Mouse (Mus musculus): ENCODE measurements around the gene Chpt1. TPM values are rescaled to one million over a fixed set of nuclear protein-coding genes. Genes with fewer than 3 reads are reported as not detected.

The Chpt1 gene
- polyA plus RNA-seq (2012; rRNA removed) = 28.7 and 44.0 TPM in 2 replicates

DNA sequence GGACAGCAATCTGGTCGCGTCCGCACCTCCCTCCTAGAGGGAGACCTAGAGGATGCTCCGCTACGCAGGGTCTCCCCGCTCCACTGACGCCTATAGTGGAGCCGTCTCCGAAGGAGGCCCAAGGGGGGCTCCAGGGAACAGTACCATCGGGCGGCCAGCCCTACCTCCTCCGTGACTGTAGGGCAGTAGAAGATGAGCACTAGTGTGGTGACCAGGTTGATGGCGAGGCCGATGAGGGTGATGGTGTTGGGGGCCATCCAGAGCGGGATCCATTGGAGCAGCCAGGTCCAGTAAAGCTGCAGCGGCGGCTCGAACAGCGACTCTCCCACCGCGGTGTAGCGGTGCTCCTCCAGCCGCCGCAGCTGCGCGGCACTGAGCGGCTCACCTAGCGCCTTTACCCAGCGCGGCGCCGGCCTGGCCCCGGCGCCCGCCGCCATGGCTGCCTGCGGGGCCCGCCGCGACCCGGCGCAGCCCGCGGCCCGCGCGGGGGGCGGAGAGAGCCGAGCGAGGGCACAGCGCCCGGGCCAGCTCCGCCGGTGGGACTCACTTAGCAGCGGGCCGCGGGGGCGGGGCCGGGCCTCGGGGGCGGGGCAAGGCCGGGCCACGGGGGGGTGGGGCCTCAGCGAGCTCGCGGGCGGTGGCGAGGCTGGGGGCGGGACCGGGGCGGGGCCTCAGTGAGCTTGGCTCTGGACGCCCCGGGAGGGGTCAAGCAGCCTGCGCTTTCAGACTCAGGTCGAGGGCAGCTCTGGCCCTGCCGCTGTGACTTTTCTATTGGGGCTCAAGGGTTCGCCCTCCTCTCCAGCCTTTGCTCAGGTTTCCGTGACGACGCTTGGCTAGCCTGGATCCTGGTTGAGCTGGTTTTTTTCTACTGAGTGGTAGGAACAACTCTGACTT is at the start of gene Chpt1:
Gene Chpt1 (minus strand): TSS at position 653 of the 894 bp plus-strand sequence.
- Histone ChIP-seq H3K27me3 (ENCODE audit: control insufficient read depth, insufficient read depth, low read length) (no peaks in the 10 kb centered on the region), H3K4me1 (replicated peaks; ENCODE audit: control insufficient read depth, insufficient read depth, low read length) (peaks cover 5% of the 10 kb centered on the region), H3K27ac (ENCODE audit: control insufficient read depth, insufficient read depth, low read length) (no peak within 1 kb of the TSS), H3K4me3 (ENCODE audit: control insufficient read depth, insufficient read depth, low read length) (peak within 1 kb of the TSS; percentile 56), H3K36me3 (ENCODE audit: control insufficient read depth, insufficient read depth, low read length) (no peaks in the 10 kb centered on the region)
- DNase-seq = peak; percentile 86
- TF ChIP-seq CTCF (IDR thresholded peaks at IDR 0.05; ENCODE audit: borderline replicate concordance, control insufficient read depth, extremely low read depth, insufficient read depth, low read length, poor library complexity) (no peak), POLR2A (IDR thresholded peaks at IDR 0.05; ENCODE audit: control insufficient read depth, extremely low read depth, insufficient read depth, low read length, poor library complexity) (peak; percentile 59)
- WGBS = 1% methylated on average over 65 of the region's 80 CpGs

- no peak for TF ChIP-seq POLR2A (IDR thresholded peaks at IDR 0.05; ENCODE audit: control insufficient read depth, extremely low read depth, insufficient read depth, low read length, poor library complexity)
- TF ChIP-seq CTCF (IDR thresholded peaks at IDR 0.05; ENCODE audit: borderline replicate concordance, control insufficient read depth, extremely low read depth, insufficient read depth, low read length, poor library complexity) = no peak
- H3K4me3 ChIP-seq (ENCODE audit: control insufficient read depth, insufficient read depth, low read length) = no peak overlapping the region
Observed at GRCm38 (mm10) chr10:88552738-88553137, 48.9 kb upstream of the Chpt1 start.

DNA sequence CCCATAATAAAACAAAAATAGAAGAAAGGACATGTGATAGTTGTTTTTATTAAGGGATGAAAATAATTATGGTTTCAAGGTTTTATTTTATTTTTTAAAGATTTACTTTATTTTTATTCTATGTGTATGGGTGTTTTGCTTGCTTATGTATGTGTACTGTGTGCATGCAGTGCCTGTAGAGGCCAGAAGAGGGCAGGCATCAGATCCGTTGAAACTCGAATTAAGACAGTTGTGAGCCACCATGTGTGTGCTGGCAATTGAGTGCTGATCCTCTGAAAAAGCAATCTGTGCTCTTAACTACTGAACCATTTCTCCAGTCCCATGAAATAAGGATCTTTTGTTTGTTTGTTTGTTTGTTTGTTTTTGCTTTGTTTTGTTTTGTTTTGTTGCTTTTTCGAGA is 46.4 kb upstream of the Chpt1 start:
- no peak for DNase-seq
- H3K4me3 ChIP-seq (ENCODE audit: control insufficient read depth, insufficient read depth, low read length) = no peak overlapping the region
- no peaks in the 10 kb centered on the region for H3K36me3 ChIP-seq (ENCODE audit: control insufficient read depth, insufficient read depth, low read length)
- TF ChIP-seq CTCF (IDR thresholded peaks at IDR 0.05; ENCODE audit: borderline replicate concordance, control insufficient read depth, extremely low read depth, insufficient read depth, low read length, poor library complexity) = no peak
- no peak for TF ChIP-seq POLR2A (IDR thresholded peaks at IDR 0.05; ENCODE audit: control insufficient read depth, extremely low read depth, insufficient read depth, low read length, poor library complexity)
- H3K27ac ChIP-seq (ENCODE audit: control insufficient read depth, insufficient read depth, low read length) = no peak overlapping the region
- no peaks in the 10 kb centered on the region for H3K27me3 ChIP-seq (ENCODE audit: control insufficient read depth, insufficient read depth, low read length)
- no peaks in the 10 kb centered on the region for H3K4me1 ChIP-seq (replicated peaks; ENCODE audit: control insufficient read depth, insufficient read depth, low read length)
- 91% methylated on average over 3 of the region's 3 CpGs for WGBS

More at GRCm38 (mm10) chr10:88552738-88553137, 48.9 kb upstream of the Chpt1 start:
- no peaks in the 10 kb centered on the region for H3K36me3 ChIP-seq (ENCODE audit: control insufficient read depth, insufficient read depth, low read length)
- H3K4me1 ChIP-seq (replicated peaks; ENCODE audit: control insufficient read depth, insufficient read depth, low read length) = no peaks in the 10 kb centered on the region
- H3K27me3 ChIP-seq (ENCODE audit: control insufficient read depth, insufficient read depth, low read length) = no peaks in the 10 kb centered on the region
- WGBS = 97% methylated on average over 2 of the region's 2 CpGs
- no peak for DNase-seq
- no peak overlapping the region for H3K27ac ChIP-seq (ENCODE audit: control insufficient read depth, insufficient read depth, low read length)

GRCm38 (mm10) chr10:88547635-88548034 is 43.8 kb upstream of the Chpt1 start:
- no peaks in the 10 kb centered on the region for H3K36me3 ChIP-seq (ENCODE audit: control insufficient read depth, insufficient read depth, low read length)
- whole genome bisulfite sequencing = 87% methylated on average over 2 of the region's 2 CpGs
- TF ChIP-seq POLR2A (IDR thresholded peaks at IDR 0.05; ENCODE audit: control insufficient read depth, extremely low read depth, insufficient read depth, low read length, poor library complexity) (no peak), CTCF (IDR thresholded peaks at IDR 0.05; ENCODE audit: borderline replicate concordance, control insufficient read depth, extremely low read depth, insufficient read depth, low read length, poor library complexity) (no peak)
- H3K27ac ChIP-seq (ENCODE audit: control insufficient read depth, insufficient read depth, low read length) = no peak overlapping the region
- no peaks in the 10 kb centered on the region for H3K4me1 ChIP-seq (replicated peaks; ENCODE audit: control insufficient read depth, insufficient read depth, low read length)
- H3K27me3 ChIP-seq (ENCODE audit: control insufficient read depth, insufficient read depth, low read length) = no peaks in the 10 kb centered on the region
- DNase-seq = no peak
- H3K4me3 ChIP-seq (ENCODE audit: control insufficient read depth, insufficient read depth, low read length) = no peak overlapping the region

DNA sequence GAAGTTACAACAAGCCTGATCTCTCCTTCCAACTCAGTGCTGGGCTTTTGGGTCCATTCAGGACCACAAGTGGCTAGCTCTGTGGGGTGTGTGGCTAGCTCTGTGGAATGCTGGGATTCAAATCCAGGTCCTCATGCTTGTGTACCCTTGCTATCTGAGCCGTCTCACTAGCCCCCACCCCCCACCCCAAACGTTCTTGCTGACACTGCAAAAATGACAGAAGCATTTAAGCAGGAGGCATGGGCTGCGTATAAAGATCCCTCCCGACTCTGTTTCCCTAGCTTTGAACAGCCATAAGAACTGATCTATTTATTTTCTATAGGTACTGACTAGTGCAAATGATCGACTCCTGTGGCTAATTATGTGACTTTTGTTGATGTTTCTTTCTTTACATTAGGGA is 26.8 kb upstream of the Chpt1 start:
- Histone ChIP-seq H3K27ac (ENCODE audit: control insufficient read depth, insufficient read depth, low read length) (no peak overlapping the region), H3K27me3 (ENCODE audit: control insufficient read depth, insufficient read depth, low read length) (no peaks in the 10 kb centered on the region), H3K4me1 (replicated peaks; ENCODE audit: control insufficient read depth, insufficient read depth, low read length) (no peaks in the 10 kb centered on the region), H3K36me3 (ENCODE audit: control insufficient read depth, insufficient read depth, low read length) (no peaks in the 10 kb centered on the region), H3K4me3 (ENCODE audit: control insufficient read depth, insufficient read depth, low read length) (no peak overlapping the region)
- 85% methylated on average over 5 of the region's 5 CpGs for WGBS
- TF ChIP-seq POLR2A (IDR thresholded peaks at IDR 0.05; ENCODE audit: control insufficient read depth, extremely low read depth, insufficient read depth, low read length, poor library complexity) (no peak), CTCF (IDR thresholded peaks at IDR 0.05; ENCODE audit: borderline replicate concordance, control insufficient read depth, extremely low read depth, insufficient read depth, low read length, poor library complexity) (no peak)
- DNase-seq = no peak

DNA sequence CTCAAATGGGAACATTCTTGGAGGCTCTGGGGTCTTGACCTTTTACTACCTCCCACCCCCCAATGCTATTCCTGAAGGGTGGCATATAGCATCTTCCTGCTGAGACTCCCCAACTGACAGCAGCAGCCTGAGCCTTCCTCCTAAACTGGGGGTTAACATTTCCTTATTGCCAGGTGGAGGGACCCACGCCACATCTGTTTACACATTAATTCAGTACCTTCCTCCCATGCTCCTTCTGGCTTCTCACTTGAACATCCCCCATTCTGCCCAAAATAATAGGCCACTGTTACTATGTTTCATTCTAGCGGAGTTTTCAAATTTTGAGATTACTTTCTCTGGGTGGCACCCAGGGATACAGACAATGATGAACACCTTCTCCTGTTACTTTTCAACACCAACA is 20.1 kb upstream of the Chpt1 start:
- DNase-seq = no peak
- Histone ChIP-seq H3K4me1 (replicated peaks; ENCODE audit: control insufficient read depth, insufficient read depth, low read length) (no peaks in the 10 kb centered on the region), H3K36me3 (ENCODE audit: control insufficient read depth, insufficient read depth, low read length) (no peaks in the 10 kb centered on the region), H3K4me3 (ENCODE audit: control insufficient read depth, insufficient read depth, low read length) (no peak overlapping the region), H3K27me3 (ENCODE audit: control insufficient read depth, insufficient read depth, low read length) (no peaks in the 10 kb centered on the region), H3K27ac (ENCODE audit: control insufficient read depth, insufficient read depth, low read length) (no peak overlapping the region)
- WGBS = 97% methylated on average over 2 of the region's 2 CpGs
- no peak for TF ChIP-seq POLR2A (IDR thresholded peaks at IDR 0.05; ENCODE audit: control insufficient read depth, extremely low read depth, insufficient read depth, low read length, poor library complexity)
- no peak for TF ChIP-seq CTCF (IDR thresholded peaks at IDR 0.05; ENCODE audit: borderline replicate concordance, control insufficient read depth, extremely low read depth, insufficient read depth, low read length, poor library complexity)

All from thymus, adult 2 months (tissue).